Mouse (Mus musculus) C2C12 (cell line): ENCODE measurements around the gene Stx2.

Experiments used
- CTCF ChIP-seq: IDR thresholded peaks from one replicate; pipeline ENCODE4 v1.5.1; 2011; ENCODE audit not compliant: control insufficient read depth, insufficient read depth, insufficient read length
- MAX ChIP-seq: IDR thresholded peaks from one replicate; pipeline ENCODE4 v1.6.1; 2011; ENCODE audit warnings: mild to moderate bottlenecking, control low read depth
- MYOD1 ChIP-seq: IDR thresholded peaks from one replicate; pipeline ENCODE4 v1.6.1; 2011; ENCODE audit warnings: low read depth; ENCODE audit not compliant: control insufficient read depth, insufficient read length

GRCm38 (mm10) chr5:128952291-128953195 is 55.8 kb downstream of the Stx2 start:
- no peak for TF ChIP-seq CTCF
- TF ChIP-seq MYOD1: no peak
- TF ChIP-seq MAX: no peak
